Mouse (Mus musculus): Measurements from ENCODE around the gene Farsa. TPM values are rescaled to one million over a fixed set of nuclear protein-coding genes. Genes with fewer than 3 reads are reported as not detected.

Gene Farsa
- polyA plus RNA-seq, 1 experiment from 2014 or later: 107 TPM

GRCm38 (mm10) chr8:84837912-84838470, 18.8 kb upstream of the Farsa start:
- Histone ChIP-seq H3K9me3 (no peaks in the 10 kb centered on the region), H3K27ac (no peak overlapping the region), H3K4me1 (replicated peaks) (peaks cover 60% of the 10 kb centered on the region), H3K36me3 (peaks cover 70% of the 10 kb centered on the region), H3K4me2 (peak overlapping the region; percentile 8; the same call in 1 of the 2 replicates), H3K4me3 (no peak overlapping the region), H3K27me3 (no peaks in the 10 kb centered on the region), H3K9ac (0 out of 2 replicates have a peak overlapping the region, but pooled peaks have one; percentile 0)
- ATAC-seq (ENCODE audit: low FRiP score): no peak
- WGBS: 78% methylated on average over 15 of the region's 15 CpGs

- Histone ChIP-seq H3K9me3 (no peaks in the 10 kb centered on the region), H3K27me3 (no peaks in the 10 kb centered on the region), H3K4me1 (replicated peaks) (peaks cover 60% of the 10 kb centered on the region), H3K27ac (no peak overlapping the region), H3K4me2 (peak overlapping the region; percentile 8; the same call in 1 of the 2 replicates), H3K4me3 (no peak overlapping the region), H3K9ac (0 out of 2 replicates have a peak overlapping the region, but pooled peaks have one; percentile 0), H3K36me3 (peaks cover 76% of the 10 kb centered on the region)
- 84% methylated on average over 5 of the region's 5 CpGs for WGBS
- ATAC-seq (ENCODE audit: low FRiP score): no peak
These were observed 18.3 kb upstream of the Farsa start for GRCm38 (mm10) chr8:84838513-84838912.

- H3K27me3 ChIP-seq: no peaks in the 10 kb centered on the region
- peak overlapping the region; percentile 71 for H3K4me2 ChIP-seq
- peaks cover 78% of the 10 kb centered on the region for H3K36me3 ChIP-seq
- H3K4me1 ChIP-seq (replicated peaks): peaks cover 59% of the 10 kb centered on the region
- no peaks in the 10 kb centered on the region for H3K9me3 ChIP-seq
- ATAC-seq (ENCODE audit: low FRiP score): no peak
- 96% methylated on average over 2 of the region's 2 CpGs for WGBS
- peak overlapping the region; percentile 93; the same call in 1 of the 2 replicates for H3K27ac ChIP-seq
- peak overlapping the region; percentile 94 for H3K9ac ChIP-seq
- H3K4me3 ChIP-seq: peak overlapping the region; percentile 93
These were observed 17.4 kb upstream of the Farsa start for GRCm38 (mm10) chr8:84839411-84839810.

GRCm38 (mm10) chr8:84839875-84840247, 16.9 kb upstream of the Farsa start:
- H3K36me3 ChIP-seq: peaks cover 78% of the 10 kb centered on the region
- peak overlapping the region; percentile 94 for H3K9ac ChIP-seq
- H3K9me3 ChIP-seq: no peaks in the 10 kb centered on the region
- H3K4me1 ChIP-seq (replicated peaks): peaks cover 59% of the 10 kb centered on the region
- H3K27me3 ChIP-seq: no peaks in the 10 kb centered on the region
- ATAC-seq (ENCODE audit: low FRiP score): no peak
- H3K27ac ChIP-seq: peak overlapping the region; percentile 93
- H3K4me2 ChIP-seq: peak overlapping the region; percentile 71
- H3K4me3 ChIP-seq: peak overlapping the region; percentile 93
- WGBS: 2% methylated on average over 7 of the region's 7 CpGs

- WGBS: 0% methylated on average over 45 of the region's 55 CpGs
- Histone ChIP-seq H3K36me3 (peaks cover 76% of the 10 kb centered on the region), H3K4me2 (peak within 1 kb of the TSS; percentile 71), H3K9ac (peak within 1 kb of the TSS; percentile 94), H3K27ac (peak within 1 kb of the TSS; percentile 93), H3K4me1 (replicated peaks) (peaks cover 59% of the 10 kb centered on the region), H3K9me3 (no peaks in the 10 kb centered on the region), H3K27me3 (no peaks in the 10 kb centered on the region), H3K4me3 (peak within 1 kb of the TSS; percentile 93)
- peak; percentile 95 for ATAC-seq (ENCODE audit: low FRiP score)
These were observed 16.4 kb upstream of the Farsa start, which contains the start of gene Rad23a for GRCm38 (mm10) chr8:84840248-84840999. Gene Rad23a, minus strand, starts transcription at chr8:84840665.

DNA sequence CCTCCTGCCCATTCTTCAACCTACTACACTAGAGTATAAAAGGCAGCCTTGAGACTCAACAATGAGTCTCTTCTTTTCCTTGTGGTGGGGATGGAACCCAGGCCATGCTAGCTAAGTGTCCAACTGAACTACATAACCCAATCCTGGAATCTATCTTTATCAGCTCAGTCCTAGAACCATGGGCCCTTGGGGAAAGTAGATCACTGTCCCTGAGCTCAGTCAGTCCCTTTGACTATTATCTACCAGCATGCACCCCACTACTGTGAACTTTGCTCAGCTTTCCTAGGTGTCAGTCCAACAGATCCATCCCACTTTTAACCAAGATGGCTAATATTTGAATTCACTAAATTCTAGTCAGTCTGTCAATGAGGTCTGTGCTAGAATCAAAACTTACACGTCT, 15.3 kb upstream of the Farsa start:
- H3K27me3 ChIP-seq: no peaks in the 10 kb centered on the region

GRCm38 (mm10) chr8:84844397-84845070, 12.3 kb upstream of the Farsa start:
- Histone ChIP-seq H3K9me3 (no peaks in the 10 kb centered on the region), H3K36me3 (peaks cover 41% of the 10 kb centered on the region), H3K9ac (peak overlapping the region; percentile 98), H3K27ac (peak overlapping the region; percentile 30; the same call in 1 of the 2 replicates), H3K27me3 (no peaks in the 10 kb centered on the region), H3K4me3 (peak overlapping the region; percentile 98), H3K4me2 (peak overlapping the region; percentile 88), H3K4me1 (replicated peaks) (peaks cover 50% of the 10 kb centered on the region)
- 89% methylated on average over 9 of the region's 9 CpGs for WGBS
- ATAC-seq (ENCODE audit: low FRiP score): no peak

More for the DNA sequence above, 15.3 kb upstream of the Farsa start:
- H3K9ac ChIP-seq: no peak overlapping the region
- no peak for ATAC-seq (ENCODE audit: low FRiP score)
- no peaks in the 10 kb centered on the region for H3K9me3 ChIP-seq
- WGBS: 84% methylated on average over 1 of the region's 1 CpGs
- H3K27ac ChIP-seq: peak overlapping the region; percentile 40; the same call in 1 of the 2 replicates
- no peak overlapping the region for H3K4me2 ChIP-seq
- H3K4me1 ChIP-seq (replicated peaks): peaks cover 49% of the 10 kb centered on the region
- peaks cover 65% of the 10 kb centered on the region for H3K36me3 ChIP-seq
- H3K4me3 ChIP-seq: no peak overlapping the region

- ATAC-seq (ENCODE audit: low FRiP score): no peak
- peak overlapping the region; percentile 88 for H3K4me2 ChIP-seq
- H3K9ac ChIP-seq: peak overlapping the region; percentile 98
- H3K27ac ChIP-seq: peak overlapping the region; percentile 92
- 17% methylated on average over 12 of the region's 12 CpGs for WGBS
- H3K27me3 ChIP-seq: no peaks in the 10 kb centered on the region
- H3K9me3 ChIP-seq: no peaks in the 10 kb centered on the region
- peaks cover 44% of the 10 kb centered on the region for H3K4me1 ChIP-seq (replicated peaks)
- H3K36me3 ChIP-seq: peaks cover 41% of the 10 kb centered on the region
- H3K4me3 ChIP-seq: peak overlapping the region; percentile 98
These were observed 11.3 kb upstream of the Farsa start for GRCm38 (mm10) chr8:84845355-84846093.

- ATAC-seq (ENCODE audit: low FRiP score): peak; percentile 46
- Histone ChIP-seq H3K4me3 (peak overlapping the region; percentile 98), H3K36me3 (peaks cover 39% of the 10 kb centered on the region), H3K4me2 (peak overlapping the region; percentile 88), H3K9ac (peak overlapping the region; percentile 98), H3K27me3 (no peaks in the 10 kb centered on the region), H3K4me1 (replicated peaks) (peaks cover 44% of the 10 kb centered on the region), H3K9me3 (no peaks in the 10 kb centered on the region), H3K27ac (peak overlapping the region; percentile 92)
- WGBS: under 1% methylated on average over 30 of the region's 30 CpGs
These were observed 10.6 kb upstream of the Farsa start for GRCm38 (mm10) chr8:84846094-84846721.

GRCm38 (mm10) chr8:84846722-84847572, 9.8 kb upstream of the Farsa start, which contains the start of gene Calr:
Gene Calr, minus strand, starts transcription at chr8:84846934.
- H3K27ac ChIP-seq: peak within 1 kb of the TSS; percentile 92
- H3K4me3 ChIP-seq: peak within 1 kb of the TSS; percentile 98
- ATAC-seq (ENCODE audit: low FRiP score): peak; percentile 99
- peaks cover 43% of the 10 kb centered on the region for H3K4me1 ChIP-seq (replicated peaks)
- no peaks in the 10 kb centered on the region for H3K9me3 ChIP-seq
- under 1% methylated on average over 55 of the region's 55 CpGs for WGBS
- H3K36me3 ChIP-seq: peaks cover 32% of the 10 kb centered on the region
- H3K4me2 ChIP-seq: peak within 1 kb of the TSS; percentile 88
- H3K9ac ChIP-seq: peak within 1 kb of the TSS; percentile 98
- H3K27me3 ChIP-seq: no peaks in the 10 kb centered on the region
